Mouse (Mus musculus) lung, postnatal 25 days (tissue): ENCODE measurements at regions not wholly inside any gene's neighbourhood (a gene's known extent, or its start where the extent isn't known, plus 50 kb on each side); places are given as distances from the start of the nearest gene placed in this dataset.
A peak's percentile ranks its signal among the peaks of the same experiment; 100 is the strongest.

Source experiments
- DNase-seq: peaks from one replicate; pipeline ENCODE4 v3.0.0; 2022; ENCODE audit warnings: low spot score

- no peak for DNase-seq
Observed at GRCm38 (mm10) chr6:93031812-93032330, 88.6 kb upstream of the Adamts9 start.

GRCm38 (mm10) chr6:93026068-93027022 lies 83.1 kb upstream of the Adamts9 start:
- peak; percentile 70 for DNase-seq

GRCm38 (mm10) chr6:93014534-93014933 lies 71.2 kb upstream of the Adamts9 start:
- DNase-seq, result peak; percentile 70

- no peak for DNase-seq
Observed at GRCm38 (mm10) chr6:93011906-93012305, 68.6 kb upstream of the Adamts9 start.

- DNase-seq, result no peak
Observed at GRCm38 (mm10) chr6:93004587-93005240, 61.4 kb upstream of the Adamts9 start.

GRCm38 (mm10) chr6:93003812-93004211 lies 60.5 kb upstream of the Adamts9 start:
- DNase-seq, result no peak

- DNase-seq, result no peak
Observed at GRCm38 (mm10) chr6:92993647-92994046, 50.4 kb upstream of the Adamts9 start.
